Mouse (Mus musculus): Measurements from ENCODE around the gene Dlg4. TPM values are rescaled to one million over a fixed set of nuclear protein-coding genes. Genes with fewer than 3 reads are reported as not detected.

The Dlg4 gene
- polyA plus RNA-seq, 1 experiment: 8.3 TPM

- peak overlapping the region; percentile 65; the same call in 1 of the 2 replicates for H3K27ac ChIP-seq (ENCODE audit: insufficient read depth, low read depth, low read length)
- H3K4me3 ChIP-seq (ENCODE audit: insufficient read depth, low read depth, low read length): peak overlapping the region; percentile 69
- no peak for DNase-seq
- no peaks in the 10 kb centered on the region for H3K27me3 ChIP-seq (replicated peaks; ENCODE audit: control insufficient read depth, insufficient read depth, low read length)
- TF ChIP-seq CTCF (conservative IDR thresholded peaks at IDR 0.05; ENCODE audit: insufficient read depth, insufficient read length, low read depth, low read length) (no peak), POLR2A (IDR thresholded peaks at IDR 0.05; ENCODE audit: low read depth, low read length) (no peak)
- peaks cover 3% of the 10 kb centered on the region; the same call in 1 of the 2 replicates for H3K4me1 ChIP-seq (ENCODE audit: control insufficient read depth, insufficient read depth, low read length)
- peaks cover 2% of the 10 kb centered on the region; the same call in 1 of the 2 replicates for H3K36me3 ChIP-seq (ENCODE audit: control insufficient read depth, insufficient read depth, low read length)
- WGBS: 12% methylated on average over 8 of the region's 8 CpGs
Observed at GRCm38 (mm10) chr11:70001159-70001558, 15.6 kb upstream of the Dlg4 start.

- no peak overlapping the region for H3K27ac ChIP-seq (ENCODE audit: insufficient read depth, low read depth, low read length)
- DNase-seq: peak; percentile 40
Observed at GRCm38 (mm10) chr11:70001865-70002264, 14.9 kb upstream of the Dlg4 start.

GRCm38 (mm10) chr11:70002471-70002870, 14.3 kb upstream of the Dlg4 start:
- no peak overlapping the region for H3K27ac ChIP-seq (ENCODE audit: insufficient read depth, low read depth, low read length)
- 91% methylated on average over 2 of the region's 2 CpGs for WGBS
- H3K36me3 ChIP-seq (ENCODE audit: control insufficient read depth, insufficient read depth, low read length): peaks cover 2% of the 10 kb centered on the region; the same call in 1 of the 2 replicates
- no peak for DNase-seq
- no peak overlapping the region for H3K4me3 ChIP-seq (ENCODE audit: insufficient read depth, low read depth, low read length)
- TF ChIP-seq CTCF (conservative IDR thresholded peaks at IDR 0.05; ENCODE audit: insufficient read depth, insufficient read length, low read depth, low read length) (no peak), POLR2A (IDR thresholded peaks at IDR 0.05; ENCODE audit: low read depth, low read length) (no peak)
- H3K4me1 ChIP-seq (ENCODE audit: control insufficient read depth, insufficient read depth, low read length): peaks cover 3% of the 10 kb centered on the region; the same call in 1 of the 2 replicates
- H3K27me3 ChIP-seq (replicated peaks; ENCODE audit: control insufficient read depth, insufficient read depth, low read length): no peaks in the 10 kb centered on the region

More at GRCm38 (mm10) chr11:70001865-70002264, 14.9 kb upstream of the Dlg4 start:
- Histone ChIP-seq H3K27me3 (replicated peaks; ENCODE audit: control insufficient read depth, insufficient read depth, low read length) (no peaks in the 10 kb centered on the region), H3K4me3 (ENCODE audit: insufficient read depth, low read depth, low read length) (no peak overlapping the region), H3K36me3 (ENCODE audit: control insufficient read depth, insufficient read depth, low read length) (peaks cover 2% of the 10 kb centered on the region; the same call in 1 of the 2 replicates), H3K4me1 (ENCODE audit: control insufficient read depth, insufficient read depth, low read length) (peaks cover 3% of the 10 kb centered on the region; the same call in 1 of the 2 replicates)
- TF ChIP-seq POLR2A (IDR thresholded peaks at IDR 0.05; ENCODE audit: low read depth, low read length): no peak
- peak; percentile 44 for TF ChIP-seq CTCF (conservative IDR thresholded peaks at IDR 0.05; ENCODE audit: insufficient read depth, insufficient read length, low read depth, low read length)

GRCm38 (mm10) chr11:70005521-70005920, 11.2 kb upstream of the Dlg4 start:
- TF ChIP-seq POLR2A (IDR thresholded peaks at IDR 0.05; ENCODE audit: low read depth, low read length): no peak
- peak; percentile 54 for TF ChIP-seq CTCF (conservative IDR thresholded peaks at IDR 0.05; ENCODE audit: insufficient read depth, insufficient read length, low read depth, low read length)
- peaks cover 2% of the 10 kb centered on the region for H3K36me3 ChIP-seq (ENCODE audit: control insufficient read depth, insufficient read depth, low read length)
- no peak overlapping the region for H3K27ac ChIP-seq (ENCODE audit: insufficient read depth, low read depth, low read length)
- H3K4me3 ChIP-seq (ENCODE audit: insufficient read depth, low read depth, low read length): no peak overlapping the region
- no peaks in the 10 kb centered on the region for H3K27me3 ChIP-seq (replicated peaks; ENCODE audit: control insufficient read depth, insufficient read depth, low read length)
- 58% methylated on average over 5 of the region's 5 CpGs for WGBS
- no peak for DNase-seq
- no peaks in the 10 kb centered on the region; the same call in 1 of the 2 replicates for H3K4me1 ChIP-seq (ENCODE audit: control insufficient read depth, insufficient read depth, low read length)

DNA sequence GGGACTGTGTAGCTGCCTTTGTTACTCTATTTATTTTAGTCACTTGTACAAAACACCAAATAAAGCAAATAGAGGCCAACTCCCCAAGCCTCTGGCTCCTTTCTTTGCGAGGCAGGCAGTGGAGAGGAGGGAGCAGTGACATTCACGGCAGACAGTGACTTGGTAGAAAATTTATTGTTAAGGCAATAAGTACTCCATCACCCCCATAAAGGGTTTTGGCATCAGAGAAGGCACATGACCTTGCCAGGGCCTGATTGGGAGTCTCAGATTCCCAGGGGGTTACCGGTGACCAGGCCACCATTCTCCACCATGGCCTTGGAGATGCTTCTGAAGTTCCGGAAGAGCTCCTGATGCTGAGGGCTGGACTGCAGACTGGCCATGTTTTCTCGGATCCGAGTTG, 6.7 kb upstream of the Dlg4 start:
- Histone ChIP-seq H3K27ac (ENCODE audit: insufficient read depth, low read depth, low read length) (no peak overlapping the region), H3K36me3 (ENCODE audit: control insufficient read depth, insufficient read depth, low read length) (peaks cover 2% of the 10 kb centered on the region), H3K27me3 (replicated peaks; ENCODE audit: control insufficient read depth, insufficient read depth, low read length) (no peaks in the 10 kb centered on the region), H3K4me3 (ENCODE audit: insufficient read depth, low read depth, low read length) (no peak overlapping the region), H3K4me1 (ENCODE audit: control insufficient read depth, insufficient read depth, low read length) (peaks cover 11% of the 10 kb centered on the region; the same call in 1 of the 2 replicates)
- no peak for DNase-seq
- WGBS: 74% methylated on average over 6 of the region's 6 CpGs
- TF ChIP-seq CTCF (conservative IDR thresholded peaks at IDR 0.05; ENCODE audit: insufficient read depth, insufficient read length, low read depth, low read length) (no peak), POLR2A (IDR thresholded peaks at IDR 0.05; ENCODE audit: low read depth, low read length) (no peak)

GRCm38 (mm10) chr11:70010548-70010947, 6.2 kb upstream of the Dlg4 start:
- Histone ChIP-seq H3K36me3 (ENCODE audit: control insufficient read depth, insufficient read depth, low read length) (peaks cover 2% of the 10 kb centered on the region), H3K27me3 (replicated peaks; ENCODE audit: control insufficient read depth, insufficient read depth, low read length) (no peaks in the 10 kb centered on the region), H3K4me3 (ENCODE audit: insufficient read depth, low read depth, low read length) (no peak overlapping the region), H3K27ac (ENCODE audit: insufficient read depth, low read depth, low read length) (no peak overlapping the region), H3K4me1 (ENCODE audit: control insufficient read depth, insufficient read depth, low read length) (peaks cover 11% of the 10 kb centered on the region; the same call in 1 of the 2 replicates)
- no peak for DNase-seq
- TF ChIP-seq POLR2A (IDR thresholded peaks at IDR 0.05; ENCODE audit: low read depth, low read length) (no peak), CTCF (conservative IDR thresholded peaks at IDR 0.05; ENCODE audit: insufficient read depth, insufficient read length, low read depth, low read length) (no peak)
- WGBS: 77% methylated on average over 12 of the region's 12 CpGs

- no peak for TF ChIP-seq CTCF (conservative IDR thresholded peaks at IDR 0.05; ENCODE audit: insufficient read depth, insufficient read length, low read depth, low read length)
- no peak for TF ChIP-seq POLR2A (IDR thresholded peaks at IDR 0.05; ENCODE audit: low read depth, low read length)
- no peaks in the 10 kb centered on the region for H3K27me3 ChIP-seq (replicated peaks; ENCODE audit: control insufficient read depth, insufficient read depth, low read length)
- H3K27ac ChIP-seq (ENCODE audit: insufficient read depth, low read depth, low read length): no peak overlapping the region
- H3K36me3 ChIP-seq (ENCODE audit: control insufficient read depth, insufficient read depth, low read length): peaks cover under 1% of the 10 kb centered on the region
- peaks cover 11% of the 10 kb centered on the region; the same call in 1 of the 2 replicates for H3K4me1 ChIP-seq (ENCODE audit: control insufficient read depth, insufficient read depth, low read length)
- 82% methylated on average over 10 of the region's 10 CpGs for WGBS
- H3K4me3 ChIP-seq (ENCODE audit: insufficient read depth, low read depth, low read length): no peak overlapping the region
- no peak for DNase-seq
Observed at GRCm38 (mm10) chr11:70010961-70011360, 5.8 kb upstream of the Dlg4 start.
